Mouse (Mus musculus) kidney, postnatal 4 days (tissue): Measurements from ENCODE around the gene Nxnl1.

Source experiments
- DNase-seq, 2 experiments: peaks; one replicate each; pipeline ENCODE4 v3.0.0; 2021; ENCODE audit warnings: mixed read lengths in 2 of 2

Gene Nxnl1

DNA sequence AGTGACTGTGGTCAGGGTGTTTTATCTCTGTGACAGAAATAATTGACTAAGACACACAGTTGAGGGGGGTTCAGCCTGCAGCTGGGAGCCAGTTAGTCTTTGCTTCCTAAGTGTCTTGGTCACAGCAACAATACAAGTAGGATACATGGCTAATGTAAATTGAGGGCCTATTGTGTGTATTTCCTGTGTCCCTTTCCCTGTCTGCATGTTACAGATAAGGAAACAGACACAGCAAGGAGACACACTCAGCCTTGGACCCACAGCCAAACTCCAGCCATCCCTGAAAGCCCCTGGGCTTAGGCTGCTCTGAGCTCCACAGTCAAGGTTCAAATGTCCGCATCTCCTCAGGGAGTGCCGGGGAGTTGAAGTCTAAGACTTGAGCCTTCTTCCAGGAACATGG is 11.8 kb downstream of the Nxnl1 start:
- no peak for DNase-seq

DNA sequence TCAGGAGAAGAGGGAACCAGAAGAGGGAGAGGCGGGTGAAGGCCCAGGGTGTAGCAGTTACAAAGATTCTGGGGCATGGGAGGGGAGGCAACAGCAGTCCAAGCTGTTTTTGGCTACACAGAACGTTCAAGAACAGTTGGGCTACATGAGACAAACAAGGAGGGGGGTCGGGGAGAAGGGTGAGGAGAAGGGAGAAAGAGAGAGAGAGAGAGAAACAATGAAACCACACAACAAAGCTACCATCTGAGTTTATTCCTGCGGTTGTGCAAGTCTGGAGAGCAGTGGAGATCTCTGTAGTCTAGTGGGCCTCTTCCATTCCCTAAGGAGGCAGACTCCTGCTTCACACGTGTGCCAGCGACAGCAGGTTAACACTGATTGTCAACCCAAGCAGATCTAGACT is 12.4 kb downstream of the Nxnl1 start:
- no peak for DNase-seq

DNA sequence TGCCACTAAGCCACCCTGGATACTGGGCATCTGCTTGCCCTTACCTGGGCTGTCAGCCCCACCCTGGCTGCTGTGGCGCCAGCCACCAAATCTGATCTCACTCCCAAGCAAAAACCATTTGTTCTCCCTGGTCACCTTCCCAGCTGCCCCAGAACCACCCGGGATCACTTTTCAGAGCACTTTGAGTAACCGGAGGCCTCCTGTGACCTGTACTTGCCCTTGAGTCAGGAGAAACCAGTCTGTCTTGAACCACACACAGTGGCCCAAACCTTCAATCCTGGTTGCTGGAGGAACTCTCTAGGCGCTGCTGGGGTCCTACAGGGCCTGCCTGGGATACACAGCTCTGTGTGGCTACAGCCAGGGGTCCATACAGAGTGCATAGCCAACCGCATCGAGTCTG is 13.6 kb downstream of the Nxnl1 start:
- DNase-seq: no peak

DNA sequence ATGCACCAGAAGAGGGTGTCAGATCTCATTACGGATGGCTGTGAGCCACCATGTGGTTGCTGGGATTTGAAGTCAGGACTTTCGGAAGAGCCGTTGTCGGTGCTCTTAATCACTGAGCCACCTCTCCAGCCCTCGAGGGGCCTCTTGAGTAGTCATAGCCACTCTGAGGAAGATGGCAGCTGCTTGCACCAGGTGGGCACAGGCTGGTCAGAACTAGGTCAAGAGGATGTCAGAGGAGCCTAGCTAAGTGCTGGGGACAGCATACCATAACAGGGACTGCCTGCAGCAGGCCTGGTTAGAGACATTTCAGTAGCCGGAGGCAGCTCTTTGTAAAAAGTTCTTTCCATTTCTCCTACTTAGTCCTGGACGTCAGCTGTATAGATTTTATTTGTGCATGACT is 15.6 kb downstream of the Nxnl1 start:
- DNase-seq: no peak

DNA sequence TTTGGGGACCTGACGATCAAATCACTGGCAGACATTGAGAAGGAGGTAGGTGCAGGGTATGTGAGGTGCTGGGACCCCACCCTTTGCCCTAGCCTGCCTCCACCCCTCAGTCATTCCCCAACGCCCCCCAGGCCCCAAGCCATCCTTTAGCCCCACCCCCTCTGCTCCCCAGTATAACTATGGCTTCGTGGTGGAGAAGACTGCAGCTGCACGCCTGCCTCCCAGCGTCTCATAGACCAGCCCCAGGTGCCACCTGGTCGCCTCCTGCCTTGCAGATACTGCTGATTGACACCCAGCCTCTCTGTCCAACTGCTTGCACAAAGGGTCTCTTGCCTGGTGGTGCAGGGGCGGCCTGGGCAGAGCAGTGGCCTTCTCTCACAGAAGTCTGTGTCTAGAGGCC is 18.8 kb downstream of the Nxnl1 start:
- DNase-seq: no peak

DNA sequence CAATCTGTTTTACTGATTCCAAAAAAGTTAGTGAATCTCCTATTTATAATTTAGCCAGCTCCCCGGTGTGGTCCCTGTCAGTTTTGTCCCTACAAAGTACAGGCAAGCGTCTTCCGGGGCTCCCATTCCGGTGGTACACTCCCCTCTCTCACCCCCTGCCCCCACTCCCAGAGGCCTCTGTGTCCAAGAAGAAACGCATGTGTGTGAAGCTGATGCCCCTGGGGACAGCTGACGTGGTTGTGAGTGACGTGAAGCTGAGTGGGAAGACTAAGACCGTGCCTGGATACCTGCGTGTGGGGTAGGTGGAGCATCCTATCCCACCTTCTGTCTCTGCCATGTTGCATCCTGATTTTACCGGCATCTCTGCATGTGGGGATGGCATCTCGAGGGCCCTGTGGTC is 21.3 kb downstream of the Nxnl1 start:
- DNase-seq: no peak

DNA sequence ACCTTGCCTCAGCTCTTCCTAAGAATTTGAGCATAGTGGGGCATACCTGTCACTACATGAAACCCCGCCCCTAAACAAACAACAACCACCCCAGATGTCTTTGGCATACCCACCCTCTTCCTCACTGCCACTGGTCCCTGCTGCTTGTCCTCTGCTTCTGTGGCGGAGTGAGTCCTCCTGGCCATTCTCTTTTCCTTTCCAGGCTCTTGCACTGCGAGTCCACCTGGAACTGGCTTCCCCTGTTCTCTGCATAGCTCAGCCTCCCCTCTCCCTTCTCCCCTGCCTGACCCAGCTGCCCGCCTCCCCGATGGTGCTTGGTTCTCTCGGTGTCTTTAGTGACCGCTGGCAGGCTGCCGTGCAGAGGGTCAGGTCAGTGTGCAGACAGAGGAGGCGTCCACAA is 22.6 kb downstream of the Nxnl1 start:
- no peak for DNase-seq

DNA sequence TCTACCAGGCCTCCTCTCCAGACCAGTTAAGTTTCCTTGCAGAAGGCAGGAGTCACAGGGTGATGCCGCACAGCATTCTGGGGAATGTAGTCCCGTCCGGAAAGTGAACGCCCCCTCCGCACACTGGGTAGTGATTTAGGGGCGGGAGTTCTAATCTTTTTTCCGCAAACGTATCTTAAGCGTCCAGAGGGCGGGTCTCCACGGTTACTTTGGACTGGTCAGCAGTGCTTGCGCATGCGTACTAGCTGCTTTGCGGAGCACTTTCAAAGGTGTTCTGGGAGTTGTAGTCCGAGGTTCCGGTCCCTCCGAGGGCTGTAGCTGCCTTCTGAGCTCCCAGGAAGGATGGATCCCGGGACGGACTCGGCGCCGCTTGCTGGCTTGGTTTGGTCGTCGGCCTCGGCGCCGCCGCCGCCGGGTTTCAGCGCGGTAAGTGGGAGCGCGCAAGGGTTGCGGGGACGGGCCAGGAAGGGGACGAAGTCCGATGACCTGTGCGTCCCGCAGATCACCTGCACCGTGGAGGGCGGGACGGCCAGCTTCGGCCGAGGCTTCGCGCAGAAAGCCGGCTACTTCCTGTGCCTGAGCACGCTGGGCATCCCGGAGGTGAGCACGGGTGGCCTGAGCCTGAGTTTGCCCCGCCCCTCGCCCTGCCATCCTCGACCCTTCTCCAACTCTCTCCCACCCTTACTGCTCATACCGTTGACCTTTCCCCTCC is 23.6 kb downstream of the Nxnl1 start, which contains the start of gene Mvb12a:
Gene Mvb12a, plus strand, starts transcription at position 291 of the 712 bp plus-strand sequence.
- peak; percentile 95 to 97 for DNase-seq

DNA sequence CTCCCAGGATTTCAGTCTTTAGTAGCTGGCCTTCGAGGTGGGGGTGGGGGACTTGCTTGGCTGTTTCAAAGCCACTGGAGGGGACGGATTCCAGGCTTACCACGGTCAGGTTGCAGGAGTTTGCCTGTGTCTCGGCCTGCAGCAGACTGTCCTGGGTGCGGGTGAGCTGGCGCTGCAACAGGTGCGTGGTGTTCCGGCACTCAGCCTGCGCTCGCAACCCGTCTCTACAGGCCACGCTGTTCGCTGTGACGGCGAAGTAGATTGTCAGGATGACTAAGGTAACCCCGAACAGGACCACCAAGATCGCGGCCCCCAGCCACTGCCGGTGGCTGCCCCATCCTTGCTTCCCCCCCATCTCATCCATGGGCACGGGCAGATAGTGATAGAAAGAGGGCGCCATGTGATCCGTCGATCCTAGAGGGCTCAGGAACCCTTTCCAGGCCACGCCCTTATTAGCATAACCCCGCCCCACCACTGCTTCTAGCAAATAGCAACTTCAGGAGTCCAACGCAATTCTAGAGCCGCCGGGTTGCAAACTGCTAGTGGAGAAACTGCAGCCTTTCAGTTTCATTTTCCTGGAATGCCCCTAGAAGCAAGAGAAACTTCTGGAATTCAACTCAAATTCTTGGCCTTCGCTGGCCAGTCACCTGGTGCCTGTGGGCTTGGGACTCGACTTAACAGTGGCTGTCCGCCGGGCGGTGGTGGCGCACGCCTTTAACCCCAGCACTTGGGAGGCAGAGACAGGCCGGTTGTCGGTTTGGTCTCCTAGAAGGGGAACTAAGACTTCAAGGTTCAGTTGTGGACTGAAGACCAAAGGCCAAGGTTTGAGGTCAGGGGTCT is 29.2 kb downstream of the Nxnl1 start, which contains the start of gene Bst2:
Gene Bst2, minus strand, starts transcription at position 429 of the 840 bp plus-strand sequence.
- peak; percentile 89 to 93 for DNase-seq

DNA sequence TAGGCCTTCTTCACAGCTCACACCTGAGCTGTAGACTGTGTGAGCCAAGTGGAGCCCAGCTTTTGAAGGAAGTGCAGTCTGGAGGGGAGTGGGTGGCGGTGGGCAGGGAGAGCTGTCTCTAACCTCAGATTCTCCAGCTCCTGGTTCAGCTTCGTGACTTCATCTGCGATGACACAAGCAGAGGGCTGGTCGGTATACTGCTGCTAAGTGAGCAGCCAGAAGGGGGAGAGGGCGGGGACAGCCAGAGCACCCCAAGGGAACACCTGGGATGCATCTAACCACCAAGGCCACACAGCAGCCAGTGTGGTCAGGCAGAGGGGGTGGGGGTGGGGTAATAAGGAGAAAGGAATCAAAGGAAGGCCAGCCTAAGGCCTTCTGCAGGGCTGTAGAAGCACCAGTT is 30.7 kb downstream of the Nxnl1 start:
- no peak for DNase-seq

DNA sequence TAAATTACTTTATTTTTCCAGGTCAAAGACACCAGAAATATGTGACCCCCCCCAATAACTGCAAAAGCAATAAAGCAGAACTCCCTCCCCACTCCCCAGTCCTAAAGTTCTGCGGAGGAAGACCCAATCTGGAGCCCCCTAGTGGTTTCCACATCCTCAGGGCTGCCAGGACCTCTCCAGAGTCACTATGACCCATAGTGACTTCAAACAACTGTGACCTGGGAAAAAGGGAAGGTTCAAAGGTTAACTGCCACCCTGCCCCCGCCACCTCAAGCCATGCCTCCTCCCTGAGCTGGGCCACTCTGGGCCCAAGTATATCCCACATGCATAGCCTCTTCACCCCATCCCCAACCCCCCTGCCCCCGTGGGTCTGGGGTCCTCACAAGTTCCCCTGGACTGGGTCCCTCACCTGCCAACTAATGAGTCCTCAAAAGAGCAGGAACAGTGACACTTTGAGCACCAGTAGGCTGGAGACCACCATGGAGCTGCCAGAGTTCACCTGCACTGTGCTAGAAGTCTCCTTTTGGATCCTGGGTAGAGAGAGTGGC is 32.1 kb downstream of the Nxnl1 start:
- no peak for DNase-seq

DNA sequence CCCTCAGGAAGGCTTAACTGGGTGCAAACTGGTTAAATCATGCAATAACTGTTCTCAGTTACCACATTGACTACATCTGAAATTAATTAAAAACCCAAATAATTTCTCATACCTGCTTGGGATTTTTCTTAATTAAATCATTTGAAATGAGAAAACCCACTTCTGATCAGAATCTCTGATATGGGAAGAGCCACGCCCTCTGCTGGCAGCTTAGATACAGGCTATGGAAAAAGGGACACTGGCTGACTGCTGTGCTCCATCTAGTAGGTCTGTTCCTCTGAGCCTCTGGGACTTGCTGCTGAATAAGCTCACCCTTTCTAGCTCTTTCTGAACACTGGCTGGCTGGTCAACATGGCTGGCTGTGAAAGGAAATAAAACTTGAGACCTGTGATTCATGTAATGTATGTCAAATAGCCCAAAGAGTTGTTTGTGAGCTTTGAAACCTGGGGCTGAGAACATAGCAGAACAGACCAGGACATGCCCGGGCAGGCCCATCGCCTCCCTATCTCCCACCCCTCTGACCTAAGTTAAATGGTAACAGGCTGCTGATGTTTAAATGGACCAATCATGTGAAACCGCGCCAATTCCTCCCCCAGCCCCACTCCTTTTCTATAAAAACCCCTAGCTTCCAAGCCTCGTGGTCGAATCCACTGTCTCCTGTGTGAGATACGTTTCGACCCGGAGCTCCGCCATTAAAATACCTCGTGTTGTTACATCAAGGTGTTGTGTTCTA is 35.5 kb downstream of the Nxnl1 start:
- DNase-seq: peak; percentile 56 to 68

DNA sequence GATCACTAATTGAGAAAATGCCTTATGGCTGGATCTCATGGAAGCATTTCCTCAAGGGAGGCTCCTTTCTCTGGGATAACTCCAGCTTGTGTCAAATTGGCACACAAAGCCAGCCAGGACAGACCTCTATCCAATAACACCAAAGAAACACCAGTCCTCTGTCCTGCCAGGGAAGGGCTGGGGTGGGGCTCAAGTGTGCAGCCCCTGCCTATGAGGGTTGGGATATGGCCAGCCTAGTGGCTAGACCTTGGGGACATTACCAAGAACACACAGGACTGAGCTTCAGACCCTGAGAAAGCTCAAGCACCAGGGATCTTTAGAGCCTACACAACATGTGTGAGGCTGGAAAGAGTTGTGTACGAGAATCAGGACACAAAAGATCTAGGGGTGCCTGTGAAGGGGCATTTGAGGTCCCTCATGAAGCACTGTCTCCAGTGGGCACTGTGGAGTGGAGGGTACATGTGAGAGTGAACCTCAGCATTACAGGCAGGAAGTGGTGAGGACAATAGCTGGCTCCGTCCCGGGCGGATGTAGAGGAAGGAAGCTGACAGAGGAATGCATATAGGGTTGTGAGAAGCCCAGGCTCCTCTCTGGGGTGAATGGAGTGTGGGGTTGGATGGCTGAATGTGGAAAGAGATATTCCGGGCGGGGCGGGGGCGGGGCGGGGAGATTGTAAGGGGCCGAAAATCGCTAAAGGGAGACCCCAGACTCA is 37.9 kb downstream of the Nxnl1 start:
- peak; percentile 50 to 63 for DNase-seq

DNA sequence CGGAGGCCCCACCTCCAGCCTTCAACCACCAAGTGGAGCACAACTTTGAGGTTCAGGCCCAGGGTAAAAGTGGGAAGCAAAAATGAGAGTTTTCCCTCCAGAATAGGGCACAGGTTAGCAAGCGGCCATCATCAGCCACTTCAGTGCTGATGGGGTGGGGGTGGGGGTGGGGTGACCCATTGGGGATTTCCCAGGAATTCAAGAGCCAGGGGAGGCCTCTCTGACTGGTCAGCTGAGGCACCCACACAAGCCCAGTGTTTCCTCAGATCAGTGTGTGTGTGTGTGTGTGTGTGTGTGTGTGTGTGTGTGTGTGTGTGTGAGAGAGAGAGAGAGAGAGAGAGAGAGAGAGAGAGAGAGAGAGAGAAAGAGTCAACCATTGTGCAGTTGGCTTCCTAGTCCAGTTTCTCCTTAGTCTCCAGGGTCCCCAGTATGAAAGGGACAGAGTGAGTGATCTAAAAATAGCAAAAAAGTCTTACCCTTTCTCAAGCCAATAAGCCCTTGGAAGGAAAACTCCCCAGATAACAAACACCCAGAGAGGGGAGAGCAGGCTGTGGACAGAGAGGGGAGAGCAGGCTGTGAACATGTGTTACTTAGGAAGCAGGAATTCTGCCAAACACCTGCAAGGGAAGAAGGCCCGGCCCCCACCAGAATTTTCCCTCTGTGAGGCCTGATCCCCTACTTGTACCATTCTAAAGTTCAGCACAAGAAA is 39.1 kb downstream of the Nxnl1 start:
- no peak for DNase-seq

DNA sequence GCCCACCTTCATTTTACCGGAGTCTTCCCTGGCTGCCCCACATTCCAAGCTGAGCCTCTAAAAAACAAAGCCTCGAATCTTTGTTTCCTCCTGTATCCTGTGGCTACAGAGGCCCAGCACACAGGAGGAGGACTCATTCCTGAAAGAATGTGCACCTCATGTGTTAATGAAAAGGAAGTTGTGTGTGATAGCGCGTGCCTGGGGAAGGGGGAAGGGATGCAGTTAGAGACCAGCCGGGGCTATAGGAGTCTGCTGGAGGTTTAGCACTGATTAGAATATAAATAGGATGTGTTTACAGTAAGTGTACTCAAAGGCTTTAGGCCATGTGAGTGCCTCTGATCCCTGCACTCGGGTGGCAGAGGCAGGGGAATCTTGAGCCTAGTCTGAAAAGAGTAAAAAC is 40.1 kb downstream of the Nxnl1 start:
- DNase-seq: no peak

DNA sequence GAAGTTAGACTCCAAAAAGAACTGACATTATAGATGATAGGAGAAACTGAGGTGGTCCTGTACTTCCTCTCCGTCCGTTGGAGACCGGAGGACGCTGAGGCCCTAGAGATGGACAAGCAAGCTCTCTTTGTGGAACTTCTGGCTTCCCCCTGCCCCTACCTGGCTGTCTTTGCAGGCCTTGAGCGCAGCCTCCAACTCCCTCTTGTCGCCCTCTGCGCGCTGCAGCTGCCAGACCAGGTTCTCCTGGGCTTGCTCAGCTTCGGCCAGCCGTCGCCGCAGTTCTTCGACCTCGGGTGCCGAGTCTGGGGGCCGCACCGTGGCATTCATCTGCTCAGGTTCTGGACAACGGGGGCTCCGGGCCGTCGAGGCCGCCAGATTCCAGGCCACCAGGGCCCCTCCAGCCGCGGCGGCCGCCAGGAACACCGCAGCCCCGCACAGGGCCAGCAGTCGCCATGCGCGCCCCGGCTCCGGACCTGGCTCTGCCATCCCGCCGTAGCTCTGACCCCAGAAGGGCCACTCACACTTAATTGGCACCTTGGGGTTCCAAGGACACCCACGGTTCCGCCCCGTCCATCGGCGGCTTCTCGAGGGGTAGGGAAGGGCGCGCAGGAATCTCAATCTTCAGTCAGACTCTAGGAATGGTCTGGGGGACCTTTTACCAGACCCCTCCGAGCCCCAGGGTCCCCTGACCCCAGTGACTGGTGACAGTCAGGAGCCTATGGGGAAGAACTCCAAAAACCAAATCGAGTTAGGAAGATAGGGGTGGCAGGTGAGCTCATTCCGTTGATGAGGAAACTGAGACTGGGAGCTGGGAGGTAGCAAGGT is 41.0 kb downstream of the Nxnl1 start, which contains the start of gene Ccdc194:
Gene Ccdc194, minus strand, starts transcription at position 486 of the 825 bp plus-strand sequence.
- no peak for DNase-seq

DNA sequence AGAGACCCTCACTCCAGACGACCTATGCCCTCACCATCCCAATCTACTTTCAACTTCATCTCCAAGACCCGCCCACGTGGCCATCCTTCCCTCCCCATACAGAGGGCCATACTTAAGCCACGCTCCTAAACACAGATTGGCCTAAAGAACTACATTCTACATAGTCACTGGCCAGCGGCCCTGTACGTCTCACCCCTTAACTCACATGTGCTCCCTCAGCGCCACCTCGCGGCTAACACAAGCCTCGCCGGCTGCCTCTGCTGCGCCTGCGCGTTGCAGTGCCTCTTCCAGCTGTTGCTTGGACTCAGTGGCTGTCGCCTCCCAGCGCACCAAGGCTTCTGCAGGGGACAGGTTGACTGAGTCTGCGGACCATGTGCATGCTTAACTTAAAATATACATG is 44.8 kb downstream of the Nxnl1 start:
- DNase-seq: peak; percentile 98 to 99

DNA sequence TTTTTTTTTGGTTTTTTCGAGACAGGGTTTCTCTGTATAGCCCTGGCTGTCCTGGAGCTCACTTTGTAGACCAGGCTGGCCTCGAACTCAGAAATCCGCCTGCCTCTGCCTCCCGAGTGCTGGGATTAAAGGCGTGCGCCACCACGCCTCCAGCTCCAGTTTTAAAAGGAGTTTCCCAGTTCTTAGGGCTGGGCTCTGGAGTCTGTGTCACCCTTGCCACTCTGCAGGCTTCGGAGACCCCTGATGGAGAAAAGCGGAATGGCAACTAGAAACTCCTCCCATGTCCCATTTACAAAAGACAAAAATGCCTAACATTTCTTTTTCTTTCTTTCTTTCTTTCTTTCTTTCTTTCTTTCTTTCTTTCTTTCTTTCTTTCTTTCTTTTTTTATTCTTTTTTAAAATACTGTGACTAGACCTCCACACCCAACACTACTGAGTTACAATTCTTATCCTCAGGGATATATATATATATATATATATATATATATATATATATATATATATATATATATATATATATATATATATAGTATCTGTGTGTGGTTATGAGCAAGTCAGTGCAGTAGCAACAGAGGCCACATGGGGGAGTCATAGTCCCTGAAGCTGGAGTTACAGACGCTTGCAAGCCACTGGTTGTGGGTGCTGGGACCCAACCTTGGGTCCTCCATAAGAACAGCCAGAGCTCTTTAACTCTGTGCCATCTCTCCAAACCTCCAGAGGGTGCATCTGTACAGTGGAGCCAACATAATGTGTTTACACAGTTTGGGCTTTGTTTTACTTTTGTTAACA is 47.2 kb downstream of the Nxnl1 start:
- DNase-seq: peak; percentile 78 to 83

DNA sequence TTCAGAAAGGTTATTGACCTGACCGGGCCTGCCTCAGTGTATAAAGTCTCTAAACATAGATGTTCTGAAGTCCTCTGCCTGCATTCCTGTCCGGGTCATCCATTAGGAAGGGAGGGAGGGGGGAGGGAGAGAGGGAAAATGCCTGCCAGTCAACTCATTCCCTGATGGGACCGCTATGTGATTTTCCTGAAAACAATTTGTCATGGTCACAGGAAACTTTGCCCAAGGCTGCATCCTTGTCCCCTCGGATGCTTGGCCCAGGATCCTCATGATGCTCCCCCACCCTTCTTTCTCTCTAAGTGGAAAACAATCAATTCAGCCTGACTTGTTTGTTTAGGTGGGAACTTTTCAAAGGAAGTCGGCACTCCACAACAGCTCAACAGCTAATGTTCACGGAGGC is 49.6 kb downstream of the Nxnl1 start:
- DNase-seq: no peak

DNA sequence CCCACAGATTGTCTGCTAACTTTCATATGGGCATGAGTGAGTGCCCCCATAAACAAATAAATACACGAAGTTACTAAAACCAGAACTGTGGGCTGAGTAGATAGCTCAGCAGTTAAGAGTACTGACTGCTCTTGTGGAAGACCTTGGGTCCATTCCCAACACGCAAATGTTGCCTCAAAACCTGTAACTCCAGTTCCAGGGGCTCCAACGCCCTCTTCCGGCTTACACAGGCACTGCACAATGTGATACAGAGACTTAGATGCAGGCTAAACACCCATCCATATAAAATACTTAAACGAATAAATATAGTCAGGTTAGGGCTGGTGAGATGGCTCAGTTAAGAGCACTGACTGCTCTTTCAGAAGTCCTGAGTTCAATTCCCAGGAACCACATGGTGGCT is 51.4 kb downstream of the Nxnl1 start:
- no peak for DNase-seq
